Mouse (Mus musculus) small intestine, adult 2 months (tissue): ENCODE results near the gene Abcb9.

Experiments
- CTCF ChIP-seq: fragments of 200-500 bp; IDR thresholded peaks from 2 replicates; pipeline ENCODE4 v1.5.1; 2012; ENCODE audit warnings: low read depth, mild to moderate bottlenecking, control low read depth, inconsistent platforms, low read length, moderate library complexity, mixed read lengths; ENCODE audit not compliant: insufficient replicate concordance, insufficient read length; ENCODE audit errors: extremely low read depth
- POLR2A ChIP-seq: fragments of 200-500 bp; IDR thresholded peaks from 2 replicates; pipeline ENCODE4 v1.6.1; 2012; ENCODE audit warnings: low read depth, mild to moderate bottlenecking, control low read depth, inconsistent platforms, low read length, moderate library complexity

DNA sequence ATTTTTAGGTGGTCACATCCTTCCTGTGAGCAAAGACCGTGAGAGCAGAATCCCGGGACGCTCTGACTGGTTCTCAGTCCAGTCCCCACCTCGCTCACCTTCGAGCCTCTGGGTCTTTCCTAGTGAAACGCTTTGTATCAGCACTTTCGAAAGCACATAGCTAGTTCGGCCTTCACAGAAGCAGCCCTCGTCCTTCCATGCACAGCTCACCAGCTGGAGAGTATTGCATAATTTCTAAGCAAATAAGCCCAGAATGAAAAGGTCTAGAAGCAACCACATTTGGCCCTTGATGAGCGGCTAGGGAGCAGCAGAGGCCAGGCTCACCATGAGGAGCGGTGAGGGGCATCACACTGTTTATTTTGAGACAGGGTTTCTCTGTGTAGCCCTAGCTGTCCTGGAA, 74.5 kb downstream of the Abcb9 start:
- TF ChIP-seq POLR2A (no peak), CTCF (no peak)
